Mouse (Mus musculus): ENCODE measurements around the gene Sebox.

DNA sequence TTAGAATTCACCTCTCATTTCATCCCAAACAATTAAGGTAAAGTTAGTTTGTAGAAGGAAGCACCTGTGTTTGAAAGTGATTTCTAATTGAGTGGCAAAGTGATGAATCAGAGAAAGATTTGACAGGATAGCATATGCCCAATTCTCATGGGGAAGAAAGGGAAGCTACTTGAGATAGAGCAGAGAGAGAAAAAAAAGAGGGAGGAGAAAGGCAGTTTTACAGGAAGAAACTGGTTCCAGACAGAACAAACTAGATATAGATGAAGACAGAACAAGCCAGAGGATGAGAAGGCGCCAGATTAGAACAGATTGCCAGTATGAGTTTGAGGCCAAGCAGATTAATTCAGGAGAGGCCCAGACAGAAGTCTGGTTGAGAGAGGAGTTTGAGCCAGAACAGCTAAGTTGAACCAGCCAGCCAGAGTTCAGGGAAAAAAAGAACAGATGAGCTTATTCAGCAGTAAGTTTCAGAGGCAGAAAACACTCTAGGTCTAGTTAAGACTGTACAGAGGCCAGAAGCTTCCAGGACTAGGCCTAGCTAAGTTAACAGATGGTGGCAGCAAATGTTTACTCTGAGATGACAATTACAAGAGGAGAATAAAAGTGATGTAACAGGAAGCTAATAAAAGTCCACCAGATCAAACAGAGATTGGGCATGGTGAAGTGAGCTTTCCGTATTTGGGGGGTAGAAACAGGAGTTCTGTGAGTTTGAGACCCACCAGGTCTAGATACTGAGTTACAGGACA is 44.6 kb downstream of the Sebox start:
- TF ChIP-seq POLR2A (IDR thresholded peaks at IDR 0.05; ENCODE audit: borderline replicate concordance, low read depth, low read length): no peak
- no peak for TF ChIP-seq CTCF (IDR thresholded peaks at IDR 0.05; ENCODE audit: low read depth, low read length)

Measured in bone marrow macrophage, adult 2 months (primary cell).